Mouse (Mus musculus): ENCODE data around the gene Cd82. TPM values are rescaled to one million over a fixed set of nuclear protein-coding genes. Genes with fewer than 3 reads are reported as not detected.

Gene Cd82
- polyA plus RNA-seq, 1 experiment from 2014 or later, result 6.0 TPM

- no peaks in the 10 kb centered on the region for H3K27me3 ChIP-seq (ENCODE audit: control insufficient read depth, insufficient read depth, low read length)
- DNase-seq (ENCODE audit: low spot score) (no peak), ATAC-seq (ENCODE audit: insufficient number of reproducible peaks, low FRiP score, low TSS enrichment, low read depth) (no peak)
- no peak overlapping the region for H3K4me3 ChIP-seq (ENCODE audit: low read depth, low read length)
- H3K4me2 ChIP-seq (ENCODE audit: low read depth, severe bottlenecking), result no peak overlapping the region
- 63% methylated on average over 13 of the region's 13 CpGs for WGBS
- peaks cover 26% of the 10 kb centered on the region for H3K4me1 ChIP-seq (ENCODE audit: control insufficient read depth, insufficient read depth, low read length)
- no peak overlapping the region for H3K27ac ChIP-seq (replicated peaks; ENCODE audit: low read depth, low read length)
- H3K9me3 ChIP-seq (ENCODE audit: control insufficient read depth, low read length), result no peaks in the 10 kb centered on the region
- no peaks in the 10 kb centered on the region for H3K36me3 ChIP-seq (ENCODE audit: control insufficient read depth, insufficient read depth, low read length)
- no peak overlapping the region for H3K9ac ChIP-seq (ENCODE audit: low read length)
Measured at GRCm38 (mm10) chr2:93446606-93447353, 16.2 kb downstream of the Cd82 start.

GRCm38 (mm10) chr2:93445237-93445651 lies 17.7 kb downstream of the Cd82 start:
- peaks cover 19% of the 10 kb centered on the region for H3K4me1 ChIP-seq (ENCODE audit: control insufficient read depth, insufficient read depth, low read length)
- H3K27ac ChIP-seq (replicated peaks; ENCODE audit: low read depth, low read length), result no peak overlapping the region
- H3K9me3 ChIP-seq (ENCODE audit: control insufficient read depth, low read length), result no peaks in the 10 kb centered on the region
- ATAC-seq (ENCODE audit: insufficient number of reproducible peaks, low FRiP score, low TSS enrichment, low read depth) (no peak), DNase-seq (ENCODE audit: low spot score) (no peak)
- H3K4me2 ChIP-seq (ENCODE audit: low read depth, severe bottlenecking), result no peak overlapping the region
- no peak overlapping the region for H3K9ac ChIP-seq (ENCODE audit: low read length)
- H3K27me3 ChIP-seq (ENCODE audit: control insufficient read depth, insufficient read depth, low read length), result no peaks in the 10 kb centered on the region
- 79% methylated on average over 5 of the region's 5 CpGs for WGBS
- no peak overlapping the region for H3K4me3 ChIP-seq (ENCODE audit: low read depth, low read length)
- no peaks in the 10 kb centered on the region for H3K36me3 ChIP-seq (ENCODE audit: control insufficient read depth, insufficient read depth, low read length)

GRCm38 (mm10) chr2:93444280-93444679 lies 18.7 kb downstream of the Cd82 start:
- H3K27ac ChIP-seq (replicated peaks; ENCODE audit: low read depth, low read length), result no peak overlapping the region
- WGBS, result 88% methylated on average over 7 of the region's 7 CpGs
- H3K9me3 ChIP-seq (ENCODE audit: control insufficient read depth, low read length), result no peaks in the 10 kb centered on the region
- H3K4me2 ChIP-seq (ENCODE audit: low read depth, severe bottlenecking), result no peak overlapping the region
- DNase-seq (ENCODE audit: low spot score) (no peak), ATAC-seq (ENCODE audit: insufficient number of reproducible peaks, low FRiP score, low TSS enrichment, low read depth) (no peak)
- H3K9ac ChIP-seq (ENCODE audit: low read length), result no peak overlapping the region
- H3K4me1 ChIP-seq (ENCODE audit: control insufficient read depth, insufficient read depth, low read length), result peaks cover 21% of the 10 kb centered on the region
- H3K4me3 ChIP-seq (ENCODE audit: low read depth, low read length), result no peak overlapping the region
- no peaks in the 10 kb centered on the region for H3K36me3 ChIP-seq (ENCODE audit: control insufficient read depth, insufficient read depth, low read length)
- no peaks in the 10 kb centered on the region for H3K27me3 ChIP-seq (ENCODE audit: control insufficient read depth, insufficient read depth, low read length)

- H3K36me3 ChIP-seq (ENCODE audit: control insufficient read depth, insufficient read depth, low read length), result no peaks in the 10 kb centered on the region
- H3K4me1 ChIP-seq (ENCODE audit: control insufficient read depth, insufficient read depth, low read length), result peaks cover 26% of the 10 kb centered on the region
- H3K4me2 ChIP-seq (ENCODE audit: low read depth, severe bottlenecking), result no peak overlapping the region
- H3K4me3 ChIP-seq (ENCODE audit: low read depth, low read length), result no peak overlapping the region
- no peak overlapping the region for H3K9ac ChIP-seq (ENCODE audit: low read length)
- ATAC-seq (ENCODE audit: insufficient number of reproducible peaks, low FRiP score, low TSS enrichment, low read depth), result no peak
- H3K9me3 ChIP-seq (ENCODE audit: control insufficient read depth, low read length), result no peaks in the 10 kb centered on the region
- H3K27me3 ChIP-seq (ENCODE audit: control insufficient read depth, insufficient read depth, low read length), result no peaks in the 10 kb centered on the region
- no peak for DNase-seq (ENCODE audit: low spot score)
- no peak overlapping the region for H3K27ac ChIP-seq (replicated peaks; ENCODE audit: low read depth, low read length)
- 76% methylated on average over 2 of the region's 2 CpGs for WGBS
Measured at GRCm38 (mm10) chr2:93443106-93443505, 19.8 kb downstream of the Cd82 start.

- Histone ChIP-seq H3K27me3 (ENCODE audit: control insufficient read depth, insufficient read depth, low read length) (no peaks in the 10 kb centered on the region), H3K4me3 (ENCODE audit: low read depth, low read length) (no peak overlapping the region), H3K9me3 (ENCODE audit: control insufficient read depth, low read length) (no peaks in the 10 kb centered on the region), H3K4me2 (ENCODE audit: low read depth, severe bottlenecking) (no peak overlapping the region), H3K36me3 (ENCODE audit: control insufficient read depth, insufficient read depth, low read length) (no peaks in the 10 kb centered on the region), H3K9ac (ENCODE audit: low read length) (no peak overlapping the region), H3K27ac (replicated peaks; ENCODE audit: low read depth, low read length) (peak overlapping the region; percentile 63; the same call in 1 of the 2 replicates), H3K4me1 (ENCODE audit: control insufficient read depth, insufficient read depth, low read length) (peaks cover 27% of the 10 kb centered on the region)
- no peak for DNase-seq (ENCODE audit: low spot score)
- ATAC-seq (ENCODE audit: insufficient number of reproducible peaks, low FRiP score, low TSS enrichment, low read depth), result peak; percentile 33; the same call in 1 of the 2 replicates
- WGBS, result 65% methylated on average over 12 of the region's 12 CpGs
Measured at GRCm38 (mm10) chr2:93439812-93440559, 23.0 kb downstream of the Cd82 start.

GRCm38 (mm10) chr2:93439352-93439771 lies 23.6 kb downstream of the Cd82 start:
- Histone ChIP-seq H3K4me2 (ENCODE audit: low read depth, severe bottlenecking) (no peak overlapping the region), H3K27ac (replicated peaks; ENCODE audit: low read depth, low read length) (peak overlapping the region; percentile 63), H3K4me3 (ENCODE audit: low read depth, low read length) (no peak overlapping the region), H3K9me3 (ENCODE audit: control insufficient read depth, low read length) (no peaks in the 10 kb centered on the region), H3K36me3 (ENCODE audit: control insufficient read depth, insufficient read depth, low read length) (no peaks in the 10 kb centered on the region), H3K9ac (ENCODE audit: low read length) (no peak overlapping the region), H3K27me3 (ENCODE audit: control insufficient read depth, insufficient read depth, low read length) (no peaks in the 10 kb centered on the region), H3K4me1 (ENCODE audit: control insufficient read depth, insufficient read depth, low read length) (peaks cover 27% of the 10 kb centered on the region)
- ATAC-seq (ENCODE audit: insufficient number of reproducible peaks, low FRiP score, low TSS enrichment, low read depth) (no peak), DNase-seq (ENCODE audit: low spot score) (no peak)
- 48% methylated on average over 9 of the region's 9 CpGs for WGBS

- DNase-seq (ENCODE audit: low spot score) (no peak), ATAC-seq (ENCODE audit: insufficient number of reproducible peaks, low FRiP score, low TSS enrichment, low read depth) (no peak)
- Histone ChIP-seq H3K36me3 (ENCODE audit: control insufficient read depth, insufficient read depth, low read length) (no peaks in the 10 kb centered on the region), H3K4me2 (ENCODE audit: low read depth, severe bottlenecking) (no peak overlapping the region), H3K4me1 (ENCODE audit: control insufficient read depth, insufficient read depth, low read length) (peaks cover 24% of the 10 kb centered on the region), H3K27ac (replicated peaks; ENCODE audit: low read depth, low read length) (no peak overlapping the region), H3K27me3 (ENCODE audit: control insufficient read depth, insufficient read depth, low read length) (no peaks in the 10 kb centered on the region), H3K9me3 (ENCODE audit: control insufficient read depth, low read length) (no peaks in the 10 kb centered on the region), H3K9ac (ENCODE audit: low read length) (no peak overlapping the region), H3K4me3 (ENCODE audit: low read depth, low read length) (no peak overlapping the region)
- 62% methylated on average over 6 of the region's 6 CpGs for WGBS
Measured at GRCm38 (mm10) chr2:93438335-93438734, 24.6 kb downstream of the Cd82 start.

- Histone ChIP-seq H3K36me3 (ENCODE audit: control insufficient read depth, insufficient read depth, low read length) (no peaks in the 10 kb centered on the region), H3K9ac (ENCODE audit: low read length) (no peak overlapping the region), H3K4me3 (ENCODE audit: low read depth, low read length) (no peak overlapping the region), H3K27ac (replicated peaks; ENCODE audit: low read depth, low read length) (no peak overlapping the region), H3K4me1 (ENCODE audit: control insufficient read depth, insufficient read depth, low read length) (peaks cover 17% of the 10 kb centered on the region; the same call in 1 of the 2 replicates), H3K9me3 (ENCODE audit: control insufficient read depth, low read length) (no peaks in the 10 kb centered on the region), H3K27me3 (ENCODE audit: control insufficient read depth, insufficient read depth, low read length) (no peaks in the 10 kb centered on the region), H3K4me2 (ENCODE audit: low read depth, severe bottlenecking) (no peak overlapping the region)
- DNase-seq (ENCODE audit: low spot score) (no peak), ATAC-seq (ENCODE audit: insufficient number of reproducible peaks, low FRiP score, low TSS enrichment, low read depth) (no peak)
- WGBS, result 86% methylated on average over 4 of the region's 4 CpGs
Measured at GRCm38 (mm10) chr2:93435577-93435976, 27.4 kb downstream of the Cd82 start.
